8 mouse cellular contexts compared by ENCODE assay signal in genomic region chr2:128123921-128124683, GRCm38 (mm10). TPM values are rescaled to one million over a fixed set of nuclear protein-coding genes. Genes with fewer than 3 reads are reported as not detected.
DNase-seq lines count a peak whose midpoint lies in the region; ATAC-seq and TF ChIP-seq lines count a peak whose summit lies in the region.

No protein-coding gene starts in this region.

- H3K36me3 ChIP-seq in embryonic facial prominence, embryonic 11.5 days (replicated peaks; ENCODE audit: control insufficient read depth, insufficient read depth, low read depth, low read length), result no peaks in the 10 kb centered on the region
- no peaks in the 10 kb centered on the region for H3K36me3 ChIP-seq in hindbrain, postnatal 0 days (ENCODE audit: insufficient read depth, low read length)
- H3K36me3 ChIP-seq in lung, embryonic 14.5 days (ENCODE audit: insufficient read depth), result peaks cover 5% of the 10 kb centered on the region; the same call in 1 of the 2 replicates
- no peaks in the 10 kb centered on the region for H3K36me3 ChIP-seq in splenic B cell, adult 2 months (ENCODE audit: control insufficient read depth, insufficient read depth, low read length, poor library complexity, severe bottlenecking)

- no peak overlapping the region for H3K27ac ChIP-seq in embryonic facial prominence, embryonic 11.5 days (replicated peaks; ENCODE audit: low read depth, low read length)
- H3K27ac ChIP-seq in hindbrain, postnatal 0 days, result no peak overlapping the region
- no peak overlapping the region for H3K27ac ChIP-seq in lung, embryonic 14.5 days (ENCODE audit: low read depth)

- peak overlapping the region; percentile 14 for H3K4me3 ChIP-seq in embryonic facial prominence, embryonic 11.5 days (ENCODE audit: low read depth, low read length)
- H3K4me3 ChIP-seq in hindbrain, postnatal 0 days (ENCODE audit: low read length), result peak overlapping the region; percentile 54
- H3K4me3 ChIP-seq in lung, embryonic 14.5 days (ENCODE audit: low read depth, low read length), result peak overlapping the region; percentile 73

- ATAC-seq in embryonic facial prominence, embryonic 11.5 days (replicated peaks; ENCODE audit: insufficient number of reproducible peaks, low FRiP score, low TSS enrichment, low read depth), result no peak
- no peak for ATAC-seq in hindbrain, postnatal 0 days
- no peak for ATAC-seq in lung, embryonic 14.5 days (ENCODE audit: insufficient read depth)

- peak overlapping the region; percentile 94 for H3K4me2 ChIP-seq in embryonic facial prominence, embryonic 11.5 days (ENCODE audit: low read depth, low read length)
- H3K4me2 ChIP-seq in hindbrain, postnatal 0 days (ENCODE audit: low read depth, low read length), result peak overlapping the region; percentile 83
- H3K4me2 ChIP-seq in lung, embryonic 14.5 days, result peak overlapping the region; percentile 94

- H3K9me3 ChIP-seq in embryonic facial prominence, embryonic 11.5 days (replicated peaks; ENCODE audit: control insufficient read depth, low read length), result no peaks in the 10 kb centered on the region
- H3K9me3 ChIP-seq in hindbrain, postnatal 0 days (ENCODE audit: low read length), result no peaks in the 10 kb centered on the region
- no peaks in the 10 kb centered on the region for H3K9me3 ChIP-seq in lung, embryonic 14.5 days (ENCODE audit: low read depth, low read length)

- H3K9ac ChIP-seq in embryonic facial prominence, embryonic 11.5 days (replicated peaks; ENCODE audit: low read length), result no peak overlapping the region
- H3K9ac ChIP-seq in hindbrain, postnatal 0 days (replicated peaks; ENCODE audit: low read length), result no peak overlapping the region
- H3K9ac ChIP-seq in lung, embryonic 14.5 days, result peak overlapping the region; percentile 18; the same call in 1 of the 2 replicates

- H3K27me3 ChIP-seq in embryonic facial prominence, embryonic 11.5 days (ENCODE audit: control insufficient read depth, insufficient read depth, low read length), result peaks cover 6% of the 10 kb centered on the region
- H3K27me3 ChIP-seq in hindbrain, postnatal 0 days (ENCODE audit: insufficient read depth, low read length), result peaks cover 11% of the 10 kb centered on the region; the same call in 1 of the 2 replicates
- H3K27me3 ChIP-seq in lung, embryonic 14.5 days (ENCODE audit: insufficient read depth, low read length), result peaks cover 24% of the 10 kb centered on the region
- no peaks in the 10 kb centered on the region; the same call in 1 of the 2 replicates for H3K27me3 ChIP-seq in splenic B cell, adult 2 months (ENCODE audit: control insufficient read depth, insufficient read depth, low read length, poor library complexity, severe bottlenecking)

- peak; percentile 18 to 47 for DNase-seq in right cerebral cortex, adult 2 months (ENCODE audit: low spot score in 2 of 2)
- no peak for DNase-seq in right cerebral cortex, postnatal 14 days
- DNase-seq in embryonic facial prominence, embryonic 11.5 days (ENCODE audit: low spot score), result peak; percentile 33
- peak; percentile 20 for DNase-seq in hindbrain, postnatal 0 days (ENCODE audit: low spot score)
- peak; percentile 35 for DNase-seq in lung, embryonic 14.5 days
- peak; percentile 42 for DNase-seq in splenic B cell, adult 2 months (ENCODE audit: low read depth, low spot score)
- no peak for DNase-seq in layer of hippocampus, postnatal 25 days (ENCODE audit: extremely low spot score in 1 of 2, low spot score in 1 of 2)
- DNase-seq in left cerebral cortex, adult 9 months (ENCODE audit: low spot score in 2 of 2), result no peak

- WGBS in embryonic facial prominence, embryonic 11.5 days, result 4% methylated on average over 23 of the region's 23 CpGs
- 5% methylated on average over 23 of the region's 23 CpGs for WGBS in hindbrain, postnatal 0 days
- WGBS in lung, embryonic 14.5 days, result 5% methylated on average over 23 of the region's 23 CpGs

- peaks cover 2% of the 10 kb centered on the region; the same call in 1 of the 2 replicates for H3K4me1 ChIP-seq in embryonic facial prominence, embryonic 11.5 days (ENCODE audit: control insufficient read depth, insufficient read depth, low read length)
- peaks cover 12% of the 10 kb centered on the region; the same call in 1 of the 2 replicates for H3K4me1 ChIP-seq in hindbrain, postnatal 0 days (ENCODE audit: insufficient read depth, low read length)
- peaks cover 23% of the 10 kb centered on the region for H3K4me1 ChIP-seq in lung, embryonic 14.5 days (ENCODE audit: insufficient read depth)

- TF ChIP-seq CTCF in hindbrain, postnatal 0 days (IDR thresholded peaks at IDR 0.05; ENCODE audit: low read depth), result no peak
- no peak for TF ChIP-seq CTCF in lung, embryonic 14.5 days (IDR thresholded peaks at IDR 0.05; ENCODE audit: low read depth)

RNA-seq across cellular contexts. Expression of gene Bcl2l11, which starts 1.7 kb away (rescaled TPM):
- polyA plus RNA-seq in embryonic facial prominence, embryonic 11.5 days (2014; fragmentation: Nextera tagmentation; extraction: Ambion mirVana), result 20.2 and 24.5 TPM in 2 replicates
- 11.3 and 15.9 TPM in 2 replicates for total RNA-seq in hindbrain, postnatal 0 days (2014; rRNA removed)
- 7.8 and 7.9 TPM in 2 replicates for polyA plus RNA-seq in hindbrain, postnatal 0 days (2015; fragmentation: Nextera tagmentation; extraction: Ambion mirVana)
- polyA plus RNA-seq in lung, embryonic 14.5 days (2014; fragmentation: Nextera tagmentation; extraction: Ambion mirVana), result 27.9 and 29.9 TPM in 2 replicates
- total RNA-seq in layer of hippocampus, postnatal 25 days (2021), result 1 to 10 TPM; 6.2 to 6.7 TPM

Comparison
In these comparisons a context has a peak if more than half of its experiments do, and no peak if none do; other contexts are left out.
1. DNase-seq: peak in right cerebral cortex, adult 2 months (2 of 2), embryonic facial prominence, embryonic 11.5 days (single experiment), hindbrain, postnatal 0 days (single experiment), lung, embryonic 14.5 days (single experiment) and splenic B cell, adult 2 months (single experiment); none in right cerebral cortex, postnatal 14 days (single experiment), layer of hippocampus, postnatal 25 days (0 of 2) and left cerebral cortex, adult 9 months (0 of 2).
2. H3K4me3 ChIP-seq: peak in every context shown above with its lines; median percentile 73 in lung, embryonic 14.5 days; 54 in hindbrain, postnatal 0 days; 14 in embryonic facial prominence, embryonic 11.5 days.
3. Peak in every context shown above with its lines, with median percentiles within 50 percentile points of each other: H3K4me2 ChIP-seq.